Mouse (Mus musculus): ENCODE measurements at regions not wholly inside any gene's neighbourhood (a gene's known extent, or its start where the extent isn't known, plus 50 kb on each side); places are given as distances from the start of the nearest gene placed in this dataset.

- no peak for TF ChIP-seq POLR2A (IDR thresholded peaks at IDR 0.05; ENCODE audit: insufficient read depth, low read depth, low read length)
- no peak for TF ChIP-seq CTCF (IDR thresholded peaks at IDR 0.05; ENCODE audit: insufficient read depth, low read depth, low read length)
- no peak overlapping the region for H3K27ac ChIP-seq (ENCODE audit: insufficient read depth, low read depth, low read length)
- WGBS, result 23% methylated on average over 5 of the region's 5 CpGs
- H3K4me1 ChIP-seq (ENCODE audit: control insufficient read depth, insufficient read depth, low read length), result peaks cover 6% of the 10 kb centered on the region
- H3K4me3 ChIP-seq (ENCODE audit: insufficient read depth, low read depth, low read length), result no peak overlapping the region
Measured at GRCm38 (mm10) chr13:107812014-107812413, 232.2 kb upstream of the Smim15 start.

GRCm38 (mm10) chr13:107810802-107811192 is 233.4 kb upstream of the Smim15 start:
- H3K4me1 ChIP-seq (ENCODE audit: control insufficient read depth, insufficient read depth, low read length), result peaks cover 8% of the 10 kb centered on the region
- no peak overlapping the region for H3K4me3 ChIP-seq (ENCODE audit: insufficient read depth, low read depth, low read length)
- TF ChIP-seq CTCF (IDR thresholded peaks at IDR 0.05; ENCODE audit: insufficient read depth, low read depth, low read length), result no peak
- TF ChIP-seq POLR2A (IDR thresholded peaks at IDR 0.05; ENCODE audit: insufficient read depth, low read depth, low read length), result no peak
- no peak overlapping the region for H3K27ac ChIP-seq (ENCODE audit: insufficient read depth, low read depth, low read length)
- WGBS, result 83% methylated on average over 9 of the region's 9 CpGs

GRCm38 (mm10) chr13:107810060-107810801 is 234.0 kb upstream of the Smim15 start:
- 77% methylated on average over 9 of the region's 9 CpGs for WGBS
- no peak for TF ChIP-seq POLR2A (IDR thresholded peaks at IDR 0.05; ENCODE audit: insufficient read depth, low read depth, low read length)
- no peak for TF ChIP-seq CTCF (IDR thresholded peaks at IDR 0.05; ENCODE audit: insufficient read depth, low read depth, low read length)
- Histone ChIP-seq H3K27ac (ENCODE audit: insufficient read depth, low read depth, low read length) (no peak overlapping the region), H3K4me1 (ENCODE audit: control insufficient read depth, insufficient read depth, low read length) (peaks cover 8% of the 10 kb centered on the region), H3K4me3 (ENCODE audit: insufficient read depth, low read depth, low read length) (no peak overlapping the region)

- WGBS, result 85% methylated on average over 2 of the region's 2 CpGs
Measured at GRCm38 (mm10) chr13:107808961-107809360, 235.3 kb upstream of the Smim15 start.

GRCm38 (mm10) chr13:107804418-107804817 is 239.8 kb upstream of the Smim15 start:
- no peak for TF ChIP-seq POLR2A (IDR thresholded peaks at IDR 0.05; ENCODE audit: insufficient read depth, low read depth, low read length)
- TF ChIP-seq CTCF (IDR thresholded peaks at IDR 0.05; ENCODE audit: insufficient read depth, low read depth, low read length), result no peak
- Histone ChIP-seq H3K27ac (ENCODE audit: insufficient read depth, low read depth, low read length) (no peak overlapping the region), H3K4me1 (ENCODE audit: control insufficient read depth, insufficient read depth, low read length) (peaks cover 12% of the 10 kb centered on the region), H3K4me3 (ENCODE audit: insufficient read depth, low read depth, low read length) (no peak overlapping the region)
- WGBS, result 97% methylated on average over 1 of the region's 1 CpGs

More at GRCm38 (mm10) chr13:107808961-107809360, 235.3 kb upstream of the Smim15 start:
- no peak for TF ChIP-seq POLR2A (IDR thresholded peaks at IDR 0.05; ENCODE audit: insufficient read depth, low read depth, low read length)
- Histone ChIP-seq H3K4me3 (ENCODE audit: insufficient read depth, low read depth, low read length) (no peak overlapping the region), H3K27ac (ENCODE audit: insufficient read depth, low read depth, low read length) (no peak overlapping the region), H3K4me1 (ENCODE audit: control insufficient read depth, insufficient read depth, low read length) (peaks cover 8% of the 10 kb centered on the region)

GRCm38 (mm10) chr13:107799199-107799945 is 244.9 kb upstream of the Smim15 start:
- no peak overlapping the region for H3K27ac ChIP-seq (ENCODE audit: insufficient read depth, low read depth, low read length)
- TF ChIP-seq POLR2A (IDR thresholded peaks at IDR 0.05; ENCODE audit: insufficient read depth, low read depth, low read length) (no peak), CTCF (IDR thresholded peaks at IDR 0.05; ENCODE audit: insufficient read depth, low read depth, low read length) (no peak)
- H3K4me3 ChIP-seq (ENCODE audit: insufficient read depth, low read depth, low read length), result no peak overlapping the region
- peaks cover 20% of the 10 kb centered on the region for H3K4me1 ChIP-seq (ENCODE audit: control insufficient read depth, insufficient read depth, low read length)
- 46% methylated on average over 13 of the region's 13 CpGs for WGBS

GRCm38 (mm10) chr13:107798144-107798543 is 246.1 kb upstream of the Smim15 start:
- no peak overlapping the region for H3K4me3 ChIP-seq (ENCODE audit: insufficient read depth, low read depth, low read length)
- WGBS, result 70% methylated on average over 7 of the region's 7 CpGs
- no peak overlapping the region for H3K27ac ChIP-seq (ENCODE audit: insufficient read depth, low read depth, low read length)
- TF ChIP-seq POLR2A (IDR thresholded peaks at IDR 0.05; ENCODE audit: insufficient read depth, low read depth, low read length) (no peak), CTCF (IDR thresholded peaks at IDR 0.05; ENCODE audit: insufficient read depth, low read depth, low read length) (no peak)
- peaks cover 28% of the 10 kb centered on the region for H3K4me1 ChIP-seq (ENCODE audit: control insufficient read depth, insufficient read depth, low read length)

GRCm38 (mm10) chr13:107795516-107795915 is 248.7 kb upstream of the Smim15 start:
- Histone ChIP-seq H3K4me3 (ENCODE audit: insufficient read depth, low read depth, low read length) (no peak overlapping the region), H3K27ac (ENCODE audit: insufficient read depth, low read depth, low read length) (no peak overlapping the region), H3K4me1 (ENCODE audit: control insufficient read depth, insufficient read depth, low read length) (peaks cover 34% of the 10 kb centered on the region)
- TF ChIP-seq CTCF (IDR thresholded peaks at IDR 0.05; ENCODE audit: insufficient read depth, low read depth, low read length) (no peak), POLR2A (IDR thresholded peaks at IDR 0.05; ENCODE audit: insufficient read depth, low read depth, low read length) (no peak)
- WGBS, result 62% methylated on average over 3 of the region's 3 CpGs

GRCm38 (mm10) chr13:107791770-107792169 is 252.5 kb upstream of the Smim15 start:
- H3K27ac ChIP-seq (ENCODE audit: insufficient read depth, low read depth, low read length), result no peak overlapping the region
- 72% methylated on average over 9 of the region's 9 CpGs for WGBS
- peaks cover 31% of the 10 kb centered on the region for H3K4me1 ChIP-seq (ENCODE audit: control insufficient read depth, insufficient read depth, low read length)
- TF ChIP-seq CTCF (IDR thresholded peaks at IDR 0.05; ENCODE audit: insufficient read depth, low read depth, low read length), result no peak
- no peak for TF ChIP-seq POLR2A (IDR thresholded peaks at IDR 0.05; ENCODE audit: insufficient read depth, low read depth, low read length)
- H3K4me3 ChIP-seq (ENCODE audit: insufficient read depth, low read depth, low read length), result no peak overlapping the region
